Mouse (Mus musculus): ENCODE data around the gene Adgra1. TPM values are rescaled to one million over a fixed set of nuclear protein-coding genes. Genes with fewer than 3 reads are reported as not detected.

The Adgra1 gene
- polyA plus RNA-seq, 1 experiment from 2014 or later = not detected

DNA sequence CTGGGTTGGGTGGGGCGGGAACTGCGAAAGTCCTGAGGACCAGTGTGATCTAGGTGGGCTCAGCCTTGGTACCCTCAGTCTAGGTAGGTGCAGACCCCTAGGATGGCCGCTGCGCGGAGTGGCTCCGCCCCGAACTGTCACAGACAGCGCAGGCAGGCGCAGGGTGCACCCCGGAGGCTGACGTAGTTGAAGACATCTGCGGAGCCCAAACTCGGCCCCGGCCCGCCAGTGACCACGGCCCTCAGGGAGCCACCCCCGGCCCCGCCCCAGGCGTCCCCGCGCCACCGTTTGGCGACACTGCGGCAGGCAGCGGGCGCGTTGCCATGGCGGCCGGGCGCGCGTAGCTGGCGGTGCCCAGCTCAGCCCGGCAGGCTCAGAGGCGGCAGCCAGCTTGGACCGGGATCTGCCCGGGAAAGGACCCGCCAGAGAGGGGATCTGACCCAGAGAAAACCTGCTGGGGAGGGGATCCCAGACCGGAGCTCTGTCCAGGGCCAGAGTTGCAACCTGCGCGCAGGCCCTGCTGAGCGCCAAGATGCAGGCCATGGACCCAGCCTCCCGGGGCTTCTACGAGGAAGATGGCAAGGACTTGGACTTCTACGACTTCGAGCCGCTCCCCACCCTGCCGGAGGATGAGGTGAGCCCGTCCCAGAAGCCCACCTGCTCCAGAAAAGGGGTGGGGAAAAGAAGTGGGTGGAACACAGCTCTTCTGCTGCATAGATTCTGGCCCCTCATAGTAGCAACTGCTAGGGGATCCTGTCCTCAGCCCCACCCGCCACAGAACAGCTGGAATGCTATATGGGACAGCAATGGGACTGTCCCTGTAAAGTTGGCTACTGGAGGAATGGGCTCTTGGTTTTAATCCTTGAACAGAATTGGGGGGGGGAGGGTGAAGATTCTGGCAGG lies 60.9 kb downstream of the Adgra1 start, which contains the start of gene Kndc1:
Kndc1 (plus strand) TSS at position 42 of the 903 bp plus-strand sequence.
- Histone ChIP-seq H3K4me2 (peak within 1 kb of the TSS; percentile 76), H3K27me3 (peaks cover 47% of the 10 kb centered on the region), H3K27ac (no peak within 1 kb of the TSS), H3K9me3 (no peaks in the 10 kb centered on the region), H3K4me1 (peaks cover 10% of the 10 kb centered on the region), H3K36me3 (no peaks in the 10 kb centered on the region), H3K4me3 (peak within 1 kb of the TSS; percentile 39), H3K9ac (no peak within 1 kb of the TSS)
- ATAC-seq (ENCODE audit: borderline replicate concordance, extremely low read depth, low FRiP score, low TSS enrichment) = peak; percentile 67; the same call in 1 of the 2 replicates
- WGBS = 2% methylated on average over 50 of the region's 50 CpGs

DNA sequence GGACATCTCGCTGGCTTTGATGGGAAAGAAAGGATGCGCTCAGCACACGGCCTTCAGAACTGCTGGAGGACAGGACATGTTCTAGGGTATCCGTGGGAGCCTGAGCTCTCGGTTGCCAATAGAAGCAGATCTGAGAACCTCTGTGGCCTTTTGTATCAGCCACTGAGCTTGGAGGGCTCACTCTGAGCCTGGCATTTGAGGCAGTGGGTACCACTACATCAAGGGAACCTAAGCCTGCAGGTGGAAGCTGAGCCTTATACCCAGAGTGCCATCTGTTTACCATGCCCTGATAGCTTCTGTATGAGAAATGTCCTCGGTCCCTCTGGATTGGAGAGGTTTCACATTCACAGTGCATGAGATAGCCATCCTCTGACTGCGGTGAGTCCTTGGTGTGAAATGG lies 62.3 kb downstream of the Adgra1 start:
- no peak for ATAC-seq (ENCODE audit: borderline replicate concordance, extremely low read depth, low FRiP score, low TSS enrichment)
- peaks cover 47% of the 10 kb centered on the region for H3K27me3 ChIP-seq

DNA sequence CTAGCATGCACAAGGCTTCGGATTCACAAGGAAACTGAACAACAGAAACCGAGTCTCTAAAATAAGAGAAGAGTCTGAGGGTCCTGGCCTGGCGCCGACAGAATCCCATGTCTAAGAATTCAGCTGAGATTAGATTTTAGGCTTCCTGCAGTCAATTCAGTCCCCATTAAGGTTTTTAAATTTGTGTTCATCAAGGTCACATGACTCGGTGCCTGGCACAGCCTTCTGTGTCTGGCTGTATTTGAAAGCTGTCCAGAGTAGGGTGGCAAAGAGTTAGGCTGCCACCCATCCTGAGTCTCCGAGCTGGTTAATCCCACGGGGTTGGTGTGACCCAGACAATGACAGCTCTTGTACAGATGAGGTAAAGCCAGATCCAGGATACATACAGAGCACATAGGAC lies 62.8 kb downstream of the Adgra1 start:
- Histone ChIP-seq H3K9me3 (no peaks in the 10 kb centered on the region), H3K27ac (no peak overlapping the region), H3K4me2 (no peak overlapping the region), H3K36me3 (no peaks in the 10 kb centered on the region), H3K4me1 (peaks cover 10% of the 10 kb centered on the region), H3K27me3 (peaks cover 47% of the 10 kb centered on the region), H3K4me3 (no peak overlapping the region), H3K9ac (no peak overlapping the region)
- 70% methylated on average over 7 of the region's 7 CpGs for WGBS
- no peak for ATAC-seq (ENCODE audit: borderline replicate concordance, extremely low read depth, low FRiP score, low TSS enrichment)

More for the DNA sequence above, 62.3 kb downstream of the Adgra1 start:
- Histone ChIP-seq H3K27ac (no peak overlapping the region), H3K9ac (no peak overlapping the region), H3K4me3 (no peak overlapping the region), H3K36me3 (no peaks in the 10 kb centered on the region), H3K4me2 (no peak overlapping the region), H3K4me1 (peaks cover 10% of the 10 kb centered on the region), H3K9me3 (no peaks in the 10 kb centered on the region)
- 72% methylated on average over 7 of the region's 7 CpGs for WGBS

DNA sequence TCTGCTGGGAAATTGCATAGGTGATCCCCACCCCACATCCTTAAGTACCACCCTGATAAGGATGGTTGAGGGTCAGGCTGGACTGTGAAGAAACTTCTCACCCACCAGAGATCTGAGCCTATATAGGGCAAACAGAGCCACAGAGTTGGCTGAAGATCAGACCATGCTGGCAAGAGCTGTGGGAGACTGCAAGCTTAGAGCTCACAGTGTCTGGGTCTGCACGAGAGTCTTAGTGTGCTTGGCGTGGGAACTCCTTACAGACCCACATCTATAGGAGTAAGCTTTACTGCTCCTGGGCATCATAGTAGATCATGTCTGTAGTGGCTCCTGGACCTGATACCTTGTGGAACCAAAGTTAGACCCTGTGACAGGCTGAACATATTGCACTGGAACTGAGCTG lies 64.6 kb downstream of the Adgra1 start:
- H3K27me3 ChIP-seq = peaks cover 33% of the 10 kb centered on the region

DNA sequence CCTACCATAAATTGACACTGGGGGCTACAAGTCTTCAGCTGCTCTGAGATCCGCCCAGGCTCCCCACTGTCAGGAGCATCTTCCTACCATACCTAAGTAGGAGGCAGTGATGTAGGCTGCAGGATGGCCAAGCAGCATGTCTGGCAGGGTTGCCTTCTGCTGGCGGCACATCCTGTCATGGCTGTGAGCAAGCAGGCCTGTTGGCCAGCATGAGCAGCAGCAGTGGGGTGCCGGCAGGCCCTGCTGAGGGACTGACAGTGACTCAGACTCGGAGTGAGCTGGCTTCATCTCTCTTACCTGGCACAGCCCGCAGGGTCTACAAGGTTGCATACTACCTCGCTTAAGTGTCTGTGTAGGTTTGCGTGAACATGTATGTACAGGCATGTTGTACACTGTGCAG lies 65.5 kb downstream of the Adgra1 start:
- 75% methylated on average over 7 of the region's 7 CpGs for WGBS

More for the DNA sequence above, 64.6 kb downstream of the Adgra1 start:
- 63% methylated on average over 2 of the region's 2 CpGs for WGBS
- Histone ChIP-seq H3K9me3 (no peaks in the 10 kb centered on the region), H3K27ac (no peak overlapping the region), H3K9ac (no peak overlapping the region), H3K4me2 (no peak overlapping the region), H3K4me3 (no peak overlapping the region), H3K36me3 (no peaks in the 10 kb centered on the region), H3K4me1 (peaks cover 10% of the 10 kb centered on the region)
- no peak for ATAC-seq (ENCODE audit: borderline replicate concordance, extremely low read depth, low FRiP score, low TSS enrichment)

DNA sequence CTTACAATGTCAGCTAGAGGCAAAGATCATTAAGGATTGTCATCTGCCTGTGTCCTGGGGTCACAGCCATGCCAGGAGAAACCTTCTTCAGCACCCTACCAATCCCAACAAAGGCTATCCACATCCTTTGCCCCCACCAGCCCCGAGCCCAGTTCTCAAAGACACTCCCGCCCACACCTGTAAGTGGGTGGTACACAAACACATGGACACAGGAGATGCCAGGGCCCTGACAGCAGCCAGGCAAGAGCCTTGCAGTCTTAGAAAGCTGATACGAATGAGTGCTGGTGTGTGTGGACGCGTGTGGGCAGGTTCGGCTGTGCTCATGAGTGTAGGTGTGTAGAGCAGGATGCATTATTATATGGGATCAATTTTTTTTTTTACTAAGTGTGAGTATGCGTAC lies 66.5 kb downstream of the Adgra1 start:
- no peaks in the 10 kb centered on the region for H3K36me3 ChIP-seq
- ATAC-seq (ENCODE audit: borderline replicate concordance, extremely low read depth, low FRiP score, low TSS enrichment) = no peak
- no peak overlapping the region for H3K27ac ChIP-seq
- no peaks in the 10 kb centered on the region for H3K4me1 ChIP-seq
- no peak overlapping the region for H3K4me3 ChIP-seq
- no peak overlapping the region for H3K4me2 ChIP-seq
- no peaks in the 10 kb centered on the region for H3K9me3 ChIP-seq
- WGBS = 88% methylated on average over 7 of the region's 7 CpGs
- no peak overlapping the region for H3K9ac ChIP-seq
- H3K27me3 ChIP-seq = peaks cover 27% of the 10 kb centered on the region

More for the DNA sequence above, 65.5 kb downstream of the Adgra1 start:
- H3K36me3 ChIP-seq = no peaks in the 10 kb centered on the region
- no peaks in the 10 kb centered on the region for H3K9me3 ChIP-seq
- H3K4me1 ChIP-seq = peaks cover 8% of the 10 kb centered on the region
- H3K9ac ChIP-seq = no peak overlapping the region
- no peak for ATAC-seq (ENCODE audit: borderline replicate concordance, extremely low read depth, low FRiP score, low TSS enrichment)
- no peak overlapping the region for H3K4me2 ChIP-seq
- peaks cover 27% of the 10 kb centered on the region for H3K27me3 ChIP-seq
- H3K27ac ChIP-seq = no peak overlapping the region
- H3K4me3 ChIP-seq = no peak overlapping the region

DNA sequence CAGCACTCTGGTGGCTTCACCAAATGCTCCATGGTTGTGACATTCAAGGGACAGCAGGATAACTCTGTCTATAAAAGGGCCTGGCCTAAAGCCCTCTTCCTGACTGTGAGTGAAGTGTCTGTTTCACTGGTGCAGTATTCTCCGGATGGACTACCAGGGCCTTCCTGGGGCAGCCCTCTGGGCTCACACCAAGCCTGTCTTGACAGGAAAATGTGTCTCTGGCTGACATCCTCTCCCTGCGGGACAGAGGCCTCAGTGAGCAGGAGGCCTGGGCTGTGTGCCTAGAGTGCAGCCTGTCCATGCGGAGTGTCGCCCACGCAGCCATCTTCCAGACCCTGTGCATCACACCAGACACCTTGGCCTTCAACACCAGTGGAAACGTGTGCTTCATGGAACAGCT lies 66.9 kb downstream of the Adgra1 start:
- H3K36me3 ChIP-seq = no peaks in the 10 kb centered on the region
- ATAC-seq (ENCODE audit: borderline replicate concordance, extremely low read depth, low FRiP score, low TSS enrichment) = no peak
- peaks cover 27% of the 10 kb centered on the region for H3K27me3 ChIP-seq
- H3K27ac ChIP-seq = no peak overlapping the region
- no peaks in the 10 kb centered on the region for H3K9me3 ChIP-seq
- no peak overlapping the region for H3K4me2 ChIP-seq
- H3K9ac ChIP-seq = no peak overlapping the region
- no peaks in the 10 kb centered on the region for H3K4me1 ChIP-seq
- 74% methylated on average over 6 of the region's 6 CpGs for WGBS
- H3K4me3 ChIP-seq = no peak overlapping the region

DNA sequence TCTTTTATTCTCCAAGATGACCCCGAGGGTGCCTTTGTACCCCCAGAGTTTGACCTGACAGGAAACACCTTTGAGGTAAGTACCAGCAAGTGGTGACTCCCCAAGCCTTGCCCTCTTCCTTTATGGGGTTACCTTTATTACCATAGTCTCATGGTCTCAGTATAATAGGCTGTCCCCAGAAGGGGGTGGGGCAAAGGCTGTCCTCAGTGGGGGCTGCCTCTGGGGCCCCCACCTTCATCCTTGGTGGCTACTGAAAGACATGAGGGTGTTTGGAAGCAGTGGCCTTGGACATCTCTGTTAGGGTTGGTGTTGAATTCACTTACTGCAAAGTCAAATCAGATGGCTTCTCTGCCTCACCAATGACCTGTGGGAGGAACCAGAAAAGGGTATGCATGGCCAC lies 68.0 kb downstream of the Adgra1 start:
- no peak overlapping the region for H3K4me2 ChIP-seq
- no peak overlapping the region for H3K9ac ChIP-seq
- H3K9me3 ChIP-seq = no peaks in the 10 kb centered on the region
- no peaks in the 10 kb centered on the region for H3K36me3 ChIP-seq
- peaks cover 20% of the 10 kb centered on the region for H3K27me3 ChIP-seq
- no peak overlapping the region for H3K27ac ChIP-seq
- ATAC-seq (ENCODE audit: borderline replicate concordance, extremely low read depth, low FRiP score, low TSS enrichment) = no peak
- H3K4me3 ChIP-seq = no peak overlapping the region
- no peaks in the 10 kb centered on the region for H3K4me1 ChIP-seq
- WGBS = 38% methylated on average over 1 of the region's 1 CpGs

DNA sequence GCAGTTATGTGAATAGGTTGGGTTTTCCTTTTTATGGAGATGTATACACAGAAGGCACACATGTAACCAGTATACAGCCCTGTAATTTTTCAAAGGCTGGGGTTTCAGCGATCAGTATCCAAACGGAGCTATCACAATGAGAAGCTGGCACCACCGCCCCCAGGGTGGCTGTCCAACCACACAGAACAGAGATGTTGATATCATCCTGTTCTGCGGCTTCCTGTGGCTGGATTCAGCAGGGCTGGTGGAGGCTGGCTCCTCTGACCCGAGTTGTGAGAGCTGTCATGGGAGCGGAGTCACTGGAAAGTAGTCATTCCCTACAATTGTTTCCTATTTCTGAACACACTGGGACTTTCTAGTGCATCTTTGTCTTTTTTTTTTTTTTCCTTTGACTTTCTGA lies 71.3 kb downstream of the Adgra1 start:
- WGBS = 16% methylated on average over 6 of the region's 6 CpGs
- Histone ChIP-seq H3K4me3 (no peak overlapping the region), H3K9me3 (no peaks in the 10 kb centered on the region), H3K4me2 (no peak overlapping the region), H3K36me3 (no peaks in the 10 kb centered on the region), H3K27ac (no peak overlapping the region), H3K27me3 (peaks cover 20% of the 10 kb centered on the region), H3K9ac (no peak overlapping the region), H3K4me1 (no peaks in the 10 kb centered on the region)
- ATAC-seq (ENCODE audit: borderline replicate concordance, extremely low read depth, low FRiP score, low TSS enrichment) = no peak

DNA sequence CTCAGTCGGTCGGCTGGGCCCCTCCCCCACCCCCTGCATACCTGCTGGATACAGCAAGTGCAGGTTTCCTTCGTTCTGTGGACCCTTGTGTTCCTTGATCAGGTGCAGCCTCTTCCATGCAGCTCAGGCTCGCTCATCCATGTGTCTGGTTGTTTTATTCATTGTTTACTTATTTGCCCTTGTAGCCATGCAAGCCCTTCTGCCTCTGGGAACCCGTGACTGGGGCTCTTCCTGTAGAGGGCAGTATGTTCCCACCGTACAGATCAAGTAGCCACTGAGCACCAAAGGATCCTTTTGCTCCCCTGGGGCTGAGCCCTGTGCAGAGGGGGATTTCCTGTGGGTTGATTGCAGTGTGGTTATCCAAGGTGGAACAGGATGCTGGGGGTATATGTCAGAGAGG lies 71.7 kb downstream of the Adgra1 start:
- Histone ChIP-seq H3K9ac (no peak overlapping the region), H3K27me3 (peaks cover 20% of the 10 kb centered on the region), H3K27ac (no peak overlapping the region), H3K4me3 (no peak overlapping the region), H3K36me3 (no peaks in the 10 kb centered on the region), H3K4me2 (no peak overlapping the region), H3K4me1 (no peaks in the 10 kb centered on the region), H3K9me3 (no peaks in the 10 kb centered on the region)
- ATAC-seq (ENCODE audit: borderline replicate concordance, extremely low read depth, low FRiP score, low TSS enrichment) = peak; percentile 37; the same call in 1 of the 2 replicates
- 2% methylated on average over 6 of the region's 6 CpGs for whole genome bisulfite sequencing

DNA sequence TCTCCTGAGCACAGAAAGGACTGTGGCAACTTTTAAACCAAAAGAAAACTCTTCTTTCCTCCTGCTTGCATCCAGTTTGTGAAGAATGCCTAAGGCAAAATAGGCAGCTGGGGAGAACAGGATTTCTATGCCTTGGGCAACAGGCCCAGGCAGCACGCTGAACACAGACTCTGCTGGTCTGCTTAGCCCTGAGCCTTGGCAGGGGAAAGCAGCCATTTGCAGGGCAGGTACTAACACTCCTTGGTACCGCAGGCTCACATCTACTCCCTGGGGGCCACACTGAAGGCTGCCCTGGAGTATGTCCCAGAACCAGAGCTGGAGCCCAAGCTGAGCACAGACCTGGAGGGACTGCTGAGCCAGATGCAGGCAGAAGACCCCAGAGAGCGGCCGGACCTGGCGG lies 74.2 kb downstream of the Adgra1 start:
- Histone ChIP-seq H3K4me3 (no peak overlapping the region), H3K4me2 (no peak overlapping the region), H3K9me3 (no peaks in the 10 kb centered on the region), H3K9ac (no peak overlapping the region), H3K27ac (no peak overlapping the region), H3K4me1 (no peaks in the 10 kb centered on the region), H3K27me3 (peaks cover 25% of the 10 kb centered on the region), H3K36me3 (no peaks in the 10 kb centered on the region)
- no peak for ATAC-seq (ENCODE audit: borderline replicate concordance, extremely low read depth, low FRiP score, low TSS enrichment)
- 73% methylated on average over 5 of the region's 5 CpGs for WGBS

DNA sequence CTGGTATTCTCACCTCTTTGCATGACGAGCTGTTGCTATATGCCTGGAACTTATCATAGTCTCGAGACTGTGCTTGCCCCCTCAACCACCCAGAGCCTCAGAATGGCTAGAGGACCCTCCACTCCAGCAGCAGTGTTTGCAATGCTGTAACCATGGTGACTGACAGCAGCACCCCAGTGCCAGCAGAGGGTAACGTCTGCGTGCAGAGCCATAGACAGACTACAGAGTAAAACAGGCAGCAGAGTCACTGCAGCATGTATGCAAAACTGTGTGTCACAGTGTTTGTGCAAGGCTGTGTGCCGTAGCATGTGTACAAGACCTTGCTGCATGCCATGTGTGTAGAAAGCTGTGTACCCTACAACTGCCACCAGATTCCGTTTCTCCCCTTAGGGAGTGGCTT lies 75.5 kb downstream of the Adgra1 start:
- no peak overlapping the region for H3K9ac ChIP-seq
- H3K36me3 ChIP-seq = no peaks in the 10 kb centered on the region
- H3K4me2 ChIP-seq = no peak overlapping the region
- H3K27ac ChIP-seq = no peak overlapping the region
- no peak overlapping the region for H3K4me3 ChIP-seq
- no peak for ATAC-seq (ENCODE audit: borderline replicate concordance, extremely low read depth, low FRiP score, low TSS enrichment)
- WGBS = 28% methylated on average over 6 of the region's 6 CpGs
- peaks cover 33% of the 10 kb centered on the region for H3K27me3 ChIP-seq
- no peaks in the 10 kb centered on the region for H3K9me3 ChIP-seq
- H3K4me1 ChIP-seq = peaks cover 1% of the 10 kb centered on the region; the same call in 1 of the 2 replicates
